Mouse (Mus musculus): ENCODE measurements around the gene Golga2. TPM values are rescaled to one million over a fixed set of nuclear protein-coding genes. Genes with fewer than 3 reads are reported as not detected.

The Golga2 gene
- polyA plus RNA-seq (2012; ENCODE audit: low replicate concordance) = 27.5 and 32.9 TPM in 2 replicates

DNA sequence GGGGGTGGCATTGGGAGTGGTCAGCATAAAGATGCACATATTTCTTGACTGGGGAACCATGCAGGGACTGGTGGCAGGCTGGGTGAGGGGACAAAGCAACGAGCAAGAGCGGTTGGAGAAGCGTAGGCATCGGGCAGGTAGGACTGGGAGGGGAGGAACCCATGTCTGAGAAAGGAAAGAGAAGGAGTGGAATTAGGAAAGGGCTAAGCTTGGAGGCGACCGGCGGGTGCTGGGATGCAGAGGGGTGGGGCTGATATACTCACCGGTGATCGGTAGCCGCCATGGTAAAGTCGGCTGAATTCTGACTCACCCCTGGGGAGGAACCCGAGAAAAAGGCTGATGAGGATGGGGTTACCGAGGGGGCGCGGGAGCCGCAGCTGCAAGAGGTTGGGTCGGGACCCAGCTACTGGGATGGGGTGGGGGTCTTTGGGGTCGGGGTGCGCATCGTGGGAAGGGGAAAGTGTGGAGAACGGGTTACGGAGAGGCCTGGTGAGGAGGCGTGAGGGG lies at the start of gene Golga2:
Gene Golga2, plus strand, starts transcription at position 51 of the 507 bp plus-strand sequence.

DNA sequence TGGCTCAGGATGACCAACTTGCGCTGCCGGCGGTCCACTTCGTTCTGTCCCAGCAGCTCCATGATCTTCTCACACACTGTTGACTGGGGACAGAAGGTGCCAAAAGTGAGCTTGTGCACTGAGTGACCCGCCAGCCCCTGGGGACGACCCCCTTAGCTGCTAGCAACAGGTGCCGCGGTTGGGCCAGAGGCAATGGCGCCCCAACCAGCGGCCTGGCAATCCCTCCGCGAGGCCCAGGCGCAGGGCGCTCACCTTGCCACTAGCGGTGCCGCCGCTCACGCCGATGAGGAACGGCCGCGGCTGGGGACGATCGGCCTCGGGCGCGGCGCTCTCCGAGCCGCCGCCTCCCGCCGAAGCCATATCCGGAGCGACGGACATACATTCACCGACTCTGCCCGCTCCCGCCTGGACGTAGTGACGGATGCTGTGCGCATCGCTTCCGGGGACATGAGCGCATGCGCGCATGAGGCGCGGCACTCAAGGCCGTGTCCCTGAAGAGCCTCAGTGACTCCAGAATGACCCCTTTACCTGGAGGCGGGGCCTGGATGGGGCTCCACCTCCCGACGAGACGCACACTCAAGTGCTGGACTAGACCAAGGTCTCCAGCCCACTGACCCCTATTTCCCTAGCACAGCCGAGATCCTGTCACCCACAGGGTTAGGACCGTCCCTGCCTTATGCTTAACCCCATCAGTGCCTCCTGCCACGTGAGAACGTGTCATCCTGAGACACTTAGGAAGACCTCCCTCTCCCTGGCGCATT lies 27.3 kb upstream of the Golga2 start, which contains the start of gene Uck1:
Gene Uck1, minus strand, starts transcription at position 503 of the 761 bp plus-strand sequence.

DNA sequence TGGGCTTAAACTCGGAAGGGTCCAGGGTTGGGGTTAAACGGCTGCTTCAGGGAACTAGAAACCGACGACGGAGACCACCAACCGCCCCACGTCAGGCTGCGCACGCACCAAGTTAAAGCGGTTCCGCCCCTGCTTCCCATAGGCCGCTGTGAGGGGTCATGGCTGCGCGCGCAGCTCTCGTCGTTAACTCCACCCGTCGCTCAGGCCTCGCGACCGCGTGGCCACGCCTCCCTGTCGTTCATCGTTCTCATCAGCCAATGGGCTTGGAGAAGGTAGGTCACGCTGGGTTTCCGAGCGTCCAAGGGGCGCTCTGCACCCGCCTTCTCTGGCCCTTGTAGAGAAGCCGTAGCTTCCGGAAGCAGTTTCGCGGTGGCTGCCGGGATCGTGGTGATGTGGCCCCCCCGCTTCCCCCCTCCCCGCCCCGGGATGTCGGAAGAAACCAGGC lies 761 bp downstream of the Golga2 start, which contains the start of gene Swi5:
Gene Swi5, minus strand, starts transcription at position 153 of the 445 bp plus-strand sequence.

DNA sequence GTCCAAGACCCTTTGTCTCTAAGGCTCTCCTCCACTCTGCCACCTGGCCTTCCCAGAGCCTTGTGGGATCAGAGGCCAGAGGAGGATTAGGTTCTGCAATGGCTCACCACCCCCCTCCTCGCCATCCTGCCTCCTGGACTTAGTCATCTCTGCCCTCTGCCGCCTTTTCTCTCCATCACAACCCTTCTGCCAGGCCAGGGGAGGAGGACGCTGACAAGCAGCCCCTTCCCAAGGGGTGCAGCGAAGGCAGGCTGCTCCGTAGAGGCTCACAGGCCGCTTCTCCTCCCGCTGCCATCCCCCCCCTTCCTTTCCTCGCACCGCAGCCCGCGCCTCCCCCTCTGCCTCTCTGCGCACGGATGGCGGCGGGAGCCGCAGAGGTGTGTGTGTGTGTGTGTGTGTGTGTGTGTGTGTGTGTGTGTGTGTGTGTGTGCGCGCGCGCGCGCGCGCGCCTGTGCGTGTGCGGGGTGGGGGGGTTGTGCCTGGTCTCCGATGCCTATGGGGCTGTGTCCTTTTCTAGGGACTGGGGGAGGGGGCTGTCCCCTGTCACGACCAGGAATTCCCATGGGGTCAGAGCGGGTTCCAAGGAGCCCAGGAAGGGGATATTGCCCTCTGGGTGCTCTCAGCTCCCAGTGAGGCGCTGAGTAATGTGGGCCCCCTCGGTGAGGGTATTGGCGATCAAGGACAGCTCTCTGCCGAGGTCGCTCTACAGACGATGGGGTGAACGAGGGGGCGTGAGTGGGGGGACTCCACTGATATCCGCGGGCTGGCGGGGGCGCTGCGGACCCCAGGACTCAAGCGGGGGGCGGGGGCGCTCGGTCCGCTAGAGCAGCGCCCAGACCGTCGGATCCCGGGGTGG lies 65.2 kb downstream of the Golga2 start, which contains the start of gene Ciz1:
Gene Ciz1, plus strand, starts transcription at position 177 of the 856 bp plus-strand sequence.

DNA sequence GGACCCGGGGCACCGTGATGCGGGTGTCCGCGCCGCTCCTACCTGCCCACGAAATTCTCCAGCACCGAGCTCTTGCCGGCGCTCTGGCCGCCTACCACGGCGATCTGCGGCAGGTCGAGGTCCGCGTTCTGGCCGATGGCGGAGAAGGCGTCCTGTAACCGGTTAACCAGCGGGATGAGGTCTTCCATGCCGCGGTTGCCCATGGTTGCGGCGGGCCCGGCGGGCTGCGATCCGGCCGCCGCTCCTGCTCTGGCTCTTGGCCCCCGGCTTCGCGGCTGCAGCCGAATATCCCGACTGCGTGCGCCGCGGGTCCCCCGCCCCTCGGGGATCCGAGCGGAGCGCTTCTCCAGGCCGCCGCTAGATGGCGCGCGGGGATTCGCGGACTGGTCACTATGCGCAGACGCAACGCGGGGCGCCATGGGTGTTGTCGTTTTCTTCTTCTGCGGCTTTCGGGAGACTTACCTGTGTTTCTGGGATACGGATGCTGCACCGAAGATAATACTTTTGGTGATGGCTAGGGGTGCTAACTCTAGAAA lies 65.9 kb downstream of the Golga2 start, which contains the start of gene Dnm1:
Gene Dnm1, minus strand, starts transcription at position 332 of the 536 bp plus-strand sequence.

Other genes starting within 250 kb of the Golga2 start
- gene Fam78a, start 202.5 kb upstream of the Golga2 start, polyA plus RNA-seq (2012; ENCODE audit: low replicate concordance) = 81.4 and 84.9 TPM in 2 replicates
- 0.53 and 0.60 TPM in 2 replicates for gene Plpp7, start 191.9 kb upstream of the Golga2 start, polyA plus RNA-seq (2012; ENCODE audit: low replicate concordance)
- gene Prrc2b, start 136.3 kb upstream of the Golga2 start, polyA plus RNA-seq (2012; ENCODE audit: low replicate concordance) = 86.7 and 138 TPM in 2 replicates
- 9.6 and 10.7 TPM in 2 replicates for gene Pomt1, start 50.8 kb upstream of the Golga2 start, polyA plus RNA-seq (2012; ENCODE audit: low replicate concordance)
- 38.9 and 93.1 TPM in 2 replicates for gene Uck1, start 27.2 kb upstream of the Golga2 start, polyA plus RNA-seq (2012; ENCODE audit: low replicate concordance)
- 25.0 and 195 TPM in 2 replicates for gene Swi5, start 691 bp downstream of the Golga2 start, polyA plus RNA-seq (2012; ENCODE audit: low replicate concordance)
- gene Ciz1, start 64.9 kb downstream of the Golga2 start, polyA plus RNA-seq (2012; ENCODE audit: low replicate concordance) = 191 and 234 TPM in 2 replicates
- 1.2 TPM in 2 replicates for gene Dnm1, start 66.0 kb downstream of the Golga2 start, polyA plus RNA-seq (2012; ENCODE audit: low replicate concordance)
- 169 and 253 TPM in 2 replicates for gene 1110008P14Rik, start 94.6 kb downstream of the Golga2 start, polyA plus RNA-seq (2012; ENCODE audit: low replicate concordance)
- gene Lcn2, start 100.9 kb downstream of the Golga2 start, polyA plus RNA-seq (2012; ENCODE audit: low replicate concordance) = 50.7 and 52.8 TPM in 2 replicates
- 2.4 and 4.3 TPM in 2 replicates for gene Ptges2, start 108.5 kb downstream of the Golga2 start, polyA plus RNA-seq (2012; ENCODE audit: low replicate concordance)
- 7.2 and 12.8 TPM in 2 replicates for gene Naif1, start 163.1 kb downstream of the Golga2 start, polyA plus RNA-seq (2012; ENCODE audit: low replicate concordance)
- gene Slc25a25, start 164.1 kb downstream of the Golga2 start, polyA plus RNA-seq (2012; ENCODE audit: low replicate concordance) = 14.7 and 24.4 TPM in 2 replicates
- gene Fam102a, start 247.9 kb downstream of the Golga2 start, polyA plus RNA-seq (2012; ENCODE audit: low replicate concordance) = 136 and 166 TPM in 2 replicates

Data from hematopoietic multipotent progenitor cell, adult 10-12 weeks (in vitro differentiated cells).